ENCODE assay signal across 10 mouse cellular contexts in genomic region chr19:60417611-60418010, GRCm38 (mm10). TPM values are rescaled to one million over a fixed set of nuclear protein-coding genes. Genes with fewer than 3 reads are reported as not detected.
DNase-seq lines count a peak whose midpoint lies in the region; ATAC-seq and TF ChIP-seq lines count a peak whose summit lies in the region.
"Had no signal": no experiment of that assay in that cellular context is flagged by ENCODE, and none has a peak within 500 bp of the region (broad histone marks: within the 10 kb centered on the region; RNA-seq: fewer than 3 reads in every experiment).

No protein-coding gene starts in this region.

- no peaks in the 10 kb centered on the region for H3K4me1 ChIP-seq in lung, postnatal 0 days (ENCODE audit: insufficient read depth, low read depth, low read length)
- H3K4me1 ChIP-seq in hindbrain, embryonic 14.5 days (replicated peaks; ENCODE audit: control insufficient read depth, insufficient read depth, low read length) = no peaks in the 10 kb centered on the region
- no peaks in the 10 kb centered on the region for H3K4me1 ChIP-seq in midbrain, postnatal 0 days (ENCODE audit: insufficient read depth, low read length)
- H3K4me1 ChIP-seq: embryonic facial prominence, embryonic 15.5 days; limb, embryonic 13.5 days had no signal

- H3K9ac ChIP-seq in lung, postnatal 0 days (replicated peaks; ENCODE audit: low read depth) = no peak overlapping the region
- no peak overlapping the region for H3K9ac ChIP-seq in hindbrain, embryonic 14.5 days
- no peak overlapping the region for H3K9ac ChIP-seq in midbrain, postnatal 0 days (replicated peaks; ENCODE audit: low read length, poor library complexity, severe bottlenecking)
- H3K9ac ChIP-seq: embryonic facial prominence, embryonic 15.5 days; limb, embryonic 13.5 days had no signal

- DNase-seq in adrenal gland, postnatal 10 days = peak; percentile 22
- no peak for DNase-seq in adrenal gland, postnatal 4 days (ENCODE audit: low spot score in 2 of 2)
- peak; percentile 21 for DNase-seq in lung, postnatal 0 days (ENCODE audit: low spot score)
- DNase-seq in lung, postnatal 4 days = no peak
- DNase-seq in hindbrain, embryonic 14.5 days (ENCODE audit: low spot score) = peak; percentile 70
- DNase-seq in midbrain, postnatal 0 days (ENCODE audit: low spot score) = peak; percentile 73
- DNase-seq in urinary bladder, adult 18-20 months (ENCODE audit: low spot score in 2 of 2) = no peak
- no peak for DNase-seq in neural tube, embryonic 10.5 days (ENCODE audit: extremely low spot score, low spot score)

- H3K9me3 ChIP-seq in lung, postnatal 0 days (ENCODE audit: low read length) = no peaks in the 10 kb centered on the region
- H3K9me3 ChIP-seq in hindbrain, embryonic 14.5 days (ENCODE audit: control insufficient read depth, low read length) = no peaks in the 10 kb centered on the region
- no peaks in the 10 kb centered on the region for H3K9me3 ChIP-seq in midbrain, postnatal 0 days (ENCODE audit: low read length)
- H3K9me3 ChIP-seq: embryonic facial prominence, embryonic 15.5 days; limb, embryonic 13.5 days had no signal

- peak; percentile 53 for TF ChIP-seq CTCF in lung, postnatal 0 days (IDR thresholded peaks at IDR 0.05)
- peak; percentile 88 for TF ChIP-seq CTCF in midbrain, postnatal 0 days (IDR thresholded peaks at IDR 0.05)

- no peak overlapping the region for H3K4me3 ChIP-seq in lung, postnatal 0 days (ENCODE audit: low read depth, low read length)
- no peak overlapping the region for H3K4me3 ChIP-seq in hindbrain, embryonic 14.5 days (replicated peaks; ENCODE audit: low read length)
- H3K4me3 ChIP-seq in midbrain, postnatal 0 days (ENCODE audit: low read depth, low read length) = no peak overlapping the region
- H3K4me3 ChIP-seq: embryonic facial prominence, embryonic 15.5 days; limb, embryonic 13.5 days had no signal

- no peaks in the 10 kb centered on the region for H3K27me3 ChIP-seq in lung, postnatal 0 days (replicated peaks; ENCODE audit: insufficient read depth, low read length)
- H3K27me3 ChIP-seq in hindbrain, embryonic 14.5 days (ENCODE audit: control insufficient read depth, insufficient read depth, low read length) = no peaks in the 10 kb centered on the region
- H3K27me3 ChIP-seq in midbrain, postnatal 0 days (ENCODE audit: insufficient read depth, low read length) = no peaks in the 10 kb centered on the region
- H3K27me3 ChIP-seq: embryonic facial prominence, embryonic 15.5 days; limb, embryonic 13.5 days had no signal

- no peak for TF ChIP-seq EP300 in lung, postnatal 0 days (IDR thresholded peaks at IDR 0.05)

- no peak overlapping the region for H3K27ac ChIP-seq in lung, postnatal 0 days (ENCODE audit: low read length)
- no peak overlapping the region for H3K27ac ChIP-seq in hindbrain, embryonic 14.5 days
- no peak overlapping the region for H3K27ac ChIP-seq in midbrain, postnatal 0 days (ENCODE audit: low read depth, low read length)
- H3K27ac ChIP-seq: embryonic facial prominence, embryonic 15.5 days; limb, embryonic 13.5 days had no signal

- WGBS in lung, postnatal 0 days = 56% methylated on average over 1 of the region's 1 CpGs
- WGBS in hindbrain, embryonic 14.5 days = 79% methylated on average over 1 of the region's 1 CpGs
- WGBS in midbrain, postnatal 0 days = 43% methylated on average over 1 of the region's 1 CpGs

- H3K4me2 ChIP-seq in lung, postnatal 0 days (replicated peaks; ENCODE audit: low read depth, low read length) = no peak overlapping the region
- H3K4me2 ChIP-seq in hindbrain, embryonic 14.5 days (replicated peaks) = no peak overlapping the region
- no peak overlapping the region for H3K4me2 ChIP-seq in midbrain, postnatal 0 days (ENCODE audit: low read depth, low read length, poor library complexity, severe bottlenecking)
- H3K4me2 ChIP-seq: embryonic facial prominence, embryonic 15.5 days; limb, embryonic 13.5 days had no signal

- H3K36me3 ChIP-seq in lung, postnatal 0 days (ENCODE audit: insufficient read depth, low read length) = no peaks in the 10 kb centered on the region
- no peaks in the 10 kb centered on the region for H3K36me3 ChIP-seq in hindbrain, embryonic 14.5 days (replicated peaks; ENCODE audit: control insufficient read depth, insufficient read depth)
- H3K36me3 ChIP-seq in midbrain, postnatal 0 days (ENCODE audit: insufficient read depth, low read length) = no peaks in the 10 kb centered on the region
- H3K36me3 ChIP-seq: embryonic facial prominence, embryonic 15.5 days; limb, embryonic 13.5 days had no signal

- ATAC-seq in lung, postnatal 0 days = no peak
- no peak for ATAC-seq in hindbrain, embryonic 14.5 days (ENCODE audit: low FRiP score)
- no peak for ATAC-seq in midbrain, postnatal 0 days (ENCODE audit: low FRiP score)

RNA-seq across cellular contexts. Expression of gene Prlhr, which starts 50.5 kb away (rescaled TPM):
- 1 to 10 TPM; 1.0 to 2.7 TPM for total RNA-seq in adrenal gland, postnatal 10 days (2021)
- 1 to 10 TPM; 3.6 to 6.9 TPM for total RNA-seq in adrenal gland, postnatal 4 days (2021)
- not detected in 2 replicates for polyA plus RNA-seq in lung, postnatal 0 days (2015; fragmentation: Nextera tagmentation; extraction: Ambion mirVana)
- 0.30 and 0.32 TPM in 2 replicates for polyA plus RNA-seq in hindbrain, embryonic 14.5 days (2014; fragmentation: Nextera tagmentation; extraction: Ambion mirVana)
- 6.7 and 9.7 TPM in 2 replicates for total RNA-seq in midbrain, postnatal 0 days (2014; rRNA removed)
- polyA plus RNA-seq in midbrain, postnatal 0 days (2015; fragmentation: Nextera tagmentation; extraction: Ambion mirVana) = 0.38 and 0.41 TPM in 2 replicates
- polyA plus RNA-seq: embryonic facial prominence, embryonic 15.5 days; limb, embryonic 13.5 days had no signal

Comparison
In these comparisons a context has a peak if more than half of its experiments do, and no peak if none do; other contexts are left out.
1. DNase-seq: peak in adrenal gland, postnatal 10 days (single experiment), lung, postnatal 0 days (single experiment), hindbrain, embryonic 14.5 days (single experiment) and midbrain, postnatal 0 days (single experiment); none in adrenal gland, postnatal 4 days (0 of 2), lung, postnatal 4 days (0 of 2), urinary bladder, adult 18-20 months (0 of 2) and neural tube, embryonic 10.5 days (single experiment).